Mouse (Mus musculus) stomach, embryonic 16.5 days (tissue): ENCODE measurements at regions not wholly inside any gene's neighbourhood (a gene's known extent, or its start where the extent isn't known, plus 50 kb on each side); places are given as distances from the start of the nearest gene placed in this dataset.

Source experiments
- ATAC-seq: fragments of 200-750 bp; cut with Nextera tagmentation; 2 replicates; pipeline ENCODE4 v1.8.0; 2017; ENCODE audit warnings: moderate number of reproducible peaks, moderate TSS enrichment; ENCODE audit not compliant: insufficient read depth, low FRiP score
- H3K27ac ChIP-seq: fragments of 300-500 bp; sonication (generic); 2 replicates; pipeline ENCODE4 v1.5.1; 2014; ENCODE audit warnings: low read length
- H3K27me3 ChIP-seq: fragments of 300-500 bp; sonication (generic); 2 replicates; pipeline ENCODE4 v1.6.1; 2014; ENCODE audit warnings: low read length, control low read depth, mixed read lengths; ENCODE audit not compliant: control insufficient read depth, insufficient read depth
- H3K36me3 ChIP-seq: fragments of 300-500 bp; sonication (generic); 2 replicates; pipeline ENCODE4 v1.6.1; 2014; ENCODE audit warnings: low read length; ENCODE audit not compliant: control insufficient read depth, insufficient read depth
- H3K4me1 ChIP-seq: fragments of 300-500 bp; sonication (generic); 2 replicates; pipeline ENCODE4 v1.6.1; 2014; ENCODE audit warnings: low read length, control low read depth, mixed read lengths; ENCODE audit not compliant: control insufficient read depth, insufficient read depth
- H3K4me2 ChIP-seq: fragments of 300-500 bp; sonication (generic); 2 replicates; pipeline ENCODE4 v1.6.1; 2014; ENCODE audit warnings: low read depth, low read length, mixed read lengths
- H3K4me3 ChIP-seq: fragments of 300-500 bp; sonication (generic); replicated peaks from 2 replicates; pipeline ENCODE4 v1.5.1; 2014; ENCODE audit warnings: mild to moderate bottlenecking, low read length
- H3K9ac ChIP-seq: fragments of 300-500 bp; sonication (generic); 2 replicates; pipeline ENCODE4 v1.6.1; 2014; ENCODE audit warnings: low read length
- H3K9me3 ChIP-seq: fragments of 300-500 bp; sonication (generic); replicated peaks from 2 replicates; pipeline ENCODE4 v1.6.1; 2016; ENCODE audit warnings: low read length, control low read depth; ENCODE audit not compliant: control insufficient read depth
- WGBS: fragments of 180-500 bp; shearing (Covaris S2); extraction: QIAGEN DNeasy Blood & Tissue Kit; methylation state at CpG from one replicate; pipeline ENCODE4 v1.1.7; 2014; 5-methylcytosine and 5-hydroxymethylcytosine counted together

- H3K36me3 ChIP-seq = no peaks in the 10 kb centered on the region
- H3K9me3 ChIP-seq = no peaks in the 10 kb centered on the region
- H3K27me3 ChIP-seq = no peaks in the 10 kb centered on the region
- H3K4me1 ChIP-seq = no peaks in the 10 kb centered on the region
- H3K4me2 ChIP-seq = no peak overlapping the region
- no peak overlapping the region for H3K9ac ChIP-seq
- H3K27ac ChIP-seq = no peak overlapping the region
- no peak for ATAC-seq
- 88% methylated on average over 2 of the region's 2 CpGs for WGBS
- H3K4me3 ChIP-seq = no peak overlapping the region
Observed at GRCm38 (mm10) chr13:44546289-44546688, 183.0 kb upstream of the Jarid2 start.

GRCm38 (mm10) chr13:44548880-44549279, 180.4 kb upstream of the Jarid2 start:
- no peak for ATAC-seq
- Histone ChIP-seq H3K9me3 (no peaks in the 10 kb centered on the region), H3K27me3 (no peaks in the 10 kb centered on the region), H3K4me2 (no peak overlapping the region), H3K9ac (no peak overlapping the region), H3K4me3 (no peak overlapping the region), H3K36me3 (no peaks in the 10 kb centered on the region), H3K27ac (no peak overlapping the region), H3K4me1 (no peaks in the 10 kb centered on the region)
- WGBS = 66% methylated on average over 3 of the region's 3 CpGs

GRCm38 (mm10) chr13:44553363-44553762, 175.9 kb upstream of the Jarid2 start:
- H3K9me3 ChIP-seq = no peaks in the 10 kb centered on the region
- no peaks in the 10 kb centered on the region for H3K4me1 ChIP-seq
- no peaks in the 10 kb centered on the region for H3K27me3 ChIP-seq
- H3K27ac ChIP-seq = no peak overlapping the region
- H3K4me2 ChIP-seq = no peak overlapping the region
- no peaks in the 10 kb centered on the region for H3K36me3 ChIP-seq
- H3K4me3 ChIP-seq = no peak overlapping the region
- no peak overlapping the region for H3K9ac ChIP-seq
- WGBS = 59% methylated on average over 5 of the region's 5 CpGs
- no peak for ATAC-seq

DNA sequence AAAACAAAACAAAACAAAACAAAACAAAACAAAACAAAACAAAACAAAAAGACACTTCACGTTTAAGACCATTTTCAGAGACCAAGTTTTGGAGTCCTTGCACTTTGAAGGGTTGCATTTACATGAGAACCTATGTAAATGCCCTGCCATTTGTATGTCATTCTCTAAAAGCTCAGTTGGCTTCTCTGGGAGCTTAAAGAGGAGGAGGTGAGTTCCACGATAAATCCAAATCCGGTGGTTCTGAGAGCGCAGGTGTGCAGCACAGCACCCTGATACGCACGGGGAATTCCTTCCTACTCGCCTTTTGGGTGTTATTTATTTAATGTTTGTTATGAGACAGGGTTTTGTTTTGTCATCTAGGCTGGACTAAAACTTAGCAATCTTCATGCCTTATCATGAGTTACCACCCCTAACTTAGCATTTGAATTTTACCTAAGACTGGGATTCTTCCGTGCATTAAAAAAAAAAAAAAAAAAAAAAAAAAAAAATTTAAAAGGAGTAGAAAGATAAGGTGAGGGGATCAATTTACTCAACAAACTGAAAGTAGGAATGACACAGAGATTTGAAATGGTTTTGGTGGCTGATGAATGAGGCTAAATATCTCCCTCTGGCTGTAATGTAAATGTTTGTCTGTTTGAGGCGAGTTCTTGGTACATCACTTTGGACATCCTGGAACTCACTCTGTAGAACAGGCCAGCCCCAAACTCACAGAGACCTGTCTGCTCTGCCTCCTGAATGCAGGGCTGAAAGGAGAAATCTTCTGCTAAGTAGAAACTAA, 174.4 kb upstream of the Jarid2 start:
- no peak overlapping the region for H3K9ac ChIP-seq
- WGBS = 66% methylated on average over 9 of the region's 9 CpGs
- no peak overlapping the region for H3K4me2 ChIP-seq
- H3K27me3 ChIP-seq = no peaks in the 10 kb centered on the region
- ATAC-seq = no peak
- H3K27ac ChIP-seq = no peak overlapping the region
- no peaks in the 10 kb centered on the region for H3K4me1 ChIP-seq
- H3K9me3 ChIP-seq = no peaks in the 10 kb centered on the region
- H3K36me3 ChIP-seq = no peaks in the 10 kb centered on the region
- H3K4me3 ChIP-seq = no peak overlapping the region

- Histone ChIP-seq H3K4me2 (no peak overlapping the region), H3K4me1 (no peaks in the 10 kb centered on the region), H3K36me3 (no peaks in the 10 kb centered on the region), H3K9ac (no peak overlapping the region), H3K9me3 (no peaks in the 10 kb centered on the region), H3K27ac (no peak overlapping the region), H3K27me3 (no peaks in the 10 kb centered on the region), H3K4me3 (no peak overlapping the region)
- ATAC-seq = no peak
- WGBS = 77% methylated on average over 6 of the region's 6 CpGs
Observed at GRCm38 (mm10) chr13:44555979-44556378, 173.3 kb upstream of the Jarid2 start.

DNA sequence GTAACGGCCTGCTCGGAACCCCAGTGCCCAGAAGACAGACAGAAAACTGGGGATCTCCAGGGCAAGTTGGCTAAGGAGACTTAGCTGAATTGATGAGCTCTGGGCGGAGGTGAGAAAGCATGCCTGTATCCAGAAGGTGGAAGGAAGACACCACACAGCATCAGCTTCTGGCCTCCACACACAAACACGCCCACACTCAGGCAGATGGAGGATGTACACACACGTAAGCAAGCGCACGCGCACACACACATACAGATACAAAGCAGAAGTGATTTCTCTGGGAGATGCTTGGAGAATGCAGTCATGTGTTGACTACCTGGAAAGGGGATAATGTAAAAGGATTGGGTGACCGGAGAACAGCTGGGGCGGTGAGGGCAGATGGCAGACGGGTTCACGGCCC, 171.2 kb upstream of the Jarid2 start:
- Histone ChIP-seq H3K4me3 (no peak overlapping the region), H3K9ac (no peak overlapping the region), H3K27me3 (no peaks in the 10 kb centered on the region), H3K36me3 (no peaks in the 10 kb centered on the region), H3K4me1 (no peaks in the 10 kb centered on the region), H3K9me3 (no peaks in the 10 kb centered on the region), H3K4me2 (no peak overlapping the region), H3K27ac (no peak overlapping the region)
- no peak for ATAC-seq
- WGBS = 91% methylated on average over 12 of the region's 12 CpGs

- Histone ChIP-seq H3K4me3 (no peak overlapping the region), H3K27ac (no peak overlapping the region), H3K4me1 (no peaks in the 10 kb centered on the region), H3K36me3 (no peaks in the 10 kb centered on the region), H3K9ac (no peak overlapping the region), H3K27me3 (no peaks in the 10 kb centered on the region), H3K4me2 (no peak overlapping the region), H3K9me3 (no peaks in the 10 kb centered on the region)
- 87% methylated on average over 21 of the region's 21 CpGs for WGBS
- no peak for ATAC-seq
Observed at GRCm38 (mm10) chr13:44558491-44559177, 170.6 kb upstream of the Jarid2 start.

DNA sequence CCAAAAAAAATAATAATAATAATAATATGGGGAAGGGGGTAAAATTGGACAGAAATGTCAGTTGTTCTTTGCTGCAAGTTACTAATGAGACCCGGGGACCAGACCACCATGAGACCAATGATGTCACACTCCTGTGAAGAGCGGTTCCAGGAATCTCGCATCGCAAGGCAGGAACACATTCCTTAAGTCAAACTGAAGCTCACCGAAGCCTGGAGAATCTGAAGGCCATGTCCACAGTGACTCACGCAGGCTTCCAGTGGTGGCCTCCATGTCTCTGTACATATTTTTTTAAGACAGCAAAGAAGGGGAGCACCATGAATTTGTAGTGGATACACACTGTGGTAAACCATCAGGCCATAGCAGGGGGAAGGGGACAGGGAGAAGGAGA, 170.1 kb upstream of the Jarid2 start:
- no peak overlapping the region for H3K27ac ChIP-seq
- no peaks in the 10 kb centered on the region for H3K4me1 ChIP-seq
- no peaks in the 10 kb centered on the region for H3K9me3 ChIP-seq
- no peaks in the 10 kb centered on the region for H3K27me3 ChIP-seq
- no peaks in the 10 kb centered on the region for H3K36me3 ChIP-seq
- no peak overlapping the region for H3K9ac ChIP-seq
- no peak for ATAC-seq
- WGBS = 93% methylated on average over 6 of the region's 6 CpGs
- no peak overlapping the region for H3K4me2 ChIP-seq
- H3K4me3 ChIP-seq = no peak overlapping the region

DNA sequence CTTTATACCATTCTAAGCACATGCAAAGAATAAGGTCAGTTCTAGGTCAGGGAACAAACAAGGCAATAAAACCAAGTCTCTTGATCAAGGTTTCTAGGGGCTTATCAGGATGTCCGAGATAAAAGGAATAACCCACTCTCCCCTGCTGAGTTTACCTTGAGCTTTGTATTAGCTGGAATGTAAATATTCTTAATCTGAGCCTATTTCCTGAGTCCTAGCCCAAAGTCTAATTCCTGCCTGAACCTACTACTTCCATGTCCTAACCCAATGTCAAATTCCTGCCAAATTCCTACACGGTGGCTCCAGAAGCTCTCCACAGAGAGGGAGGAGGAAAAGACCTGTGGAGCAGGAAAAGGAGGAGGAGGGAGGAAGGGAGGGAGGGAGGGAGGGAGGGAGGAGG, 169.6 kb upstream of the Jarid2 start:
- Histone ChIP-seq H3K27me3 (no peaks in the 10 kb centered on the region), H3K36me3 (no peaks in the 10 kb centered on the region), H3K27ac (no peak overlapping the region), H3K9me3 (no peaks in the 10 kb centered on the region), H3K4me3 (no peak overlapping the region), H3K4me1 (no peaks in the 10 kb centered on the region), H3K9ac (no peak overlapping the region), H3K4me2 (no peak overlapping the region)
- ATAC-seq = no peak
- WGBS = 27% methylated on average over 2 of the region's 2 CpGs
